In the genomic region with DNA sequence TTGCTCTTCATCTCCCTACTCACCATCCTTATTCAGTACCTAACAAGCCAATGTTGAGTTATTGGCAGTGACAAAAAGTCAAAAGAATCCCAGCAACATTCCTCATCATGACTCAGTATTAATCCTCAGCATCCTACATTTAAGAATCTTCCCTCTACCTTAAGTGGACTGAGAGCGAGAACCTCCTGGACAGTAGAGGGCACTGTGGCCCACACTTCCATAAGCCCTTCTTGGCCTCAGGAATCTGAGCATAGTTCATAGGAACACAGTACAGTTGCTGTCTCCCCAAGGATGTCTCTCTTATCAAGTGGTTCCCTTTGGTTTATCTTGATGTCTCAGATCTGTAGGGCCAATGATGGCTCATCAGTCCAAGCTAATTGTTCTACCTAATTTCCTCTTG, we compare ENCODE assay signal across 20 mouse cellular contexts.
DNase-seq lines count a peak whose midpoint lies in the region; ATAC-seq and TF ChIP-seq lines count a peak whose summit lies in the region.
"Had no signal": no experiment of that assay in that cellular context is flagged by ENCODE, and none has a peak within 500 bp of the region (broad histone marks: within the 10 kb centered on the region; RNA-seq: fewer than 3 reads in every experiment).

No protein-coding gene starts in this region.

- 0 out of 2 replicates have a peak, but pooled peaks have one; percentile 12 for TF ChIP-seq CTCF in hindbrain, postnatal 0 days (IDR thresholded peaks at IDR 0.05; ENCODE audit: low read depth)
- peak; percentile 36; the same call in 1 of the 2 replicates for TF ChIP-seq CTCF in lung, adult 2 months (IDR thresholded peaks at IDR 0.05; ENCODE audit: insufficient read depth, low read length)
- TF ChIP-seq CTCF in ES-Bruce4 (IDR thresholded peaks at IDR 0.05; ENCODE audit: low read depth, low read length): peak; percentile 39
- 0 out of 2 replicates have a peak, but pooled peaks have one; percentile 2 for TF ChIP-seq CTCF in embryonic fibroblast, embryonic 13.5 days (IDR thresholded peaks at IDR 0.05; ENCODE audit: borderline replicate concordance, insufficient read depth, low read length)

- TF ChIP-seq POLR2A in lung, adult 2 months (IDR thresholded peaks at IDR 0.05; ENCODE audit: borderline replicate concordance, extremely low read depth, low read depth, low read length): no peak
- TF ChIP-seq POLR2A in ES-Bruce4 (IDR thresholded peaks at IDR 0.05; ENCODE audit: insufficient read depth, low read length): no peak
- TF ChIP-seq POLR2A in embryonic fibroblast, embryonic 13.5 days (IDR thresholded peaks at IDR 0.05; ENCODE audit: low read depth, low read length): no peak

- H3K36me3 ChIP-seq in hindbrain, postnatal 0 days (ENCODE audit: insufficient read depth, low read length): no peaks in the 10 kb centered on the region
- no peaks in the 10 kb centered on the region for H3K36me3 ChIP-seq in hindbrain, embryonic 13.5 days
- no peaks in the 10 kb centered on the region for H3K36me3 ChIP-seq in ES-Bruce4 (ENCODE audit: control insufficient read depth, insufficient read depth, low read length, poor library complexity, severe bottlenecking)
- H3K36me3 ChIP-seq: embryonic facial prominence, embryonic 10.5 days; forebrain, embryonic 15.5 days; G1E; heart, embryonic 15.5 days; intestine, embryonic 15.5 days; neural tube, embryonic 15.5 days had no signal

- H3K9me3 ChIP-seq in hindbrain, postnatal 0 days (ENCODE audit: low read length): no peaks in the 10 kb centered on the region
- no peaks in the 10 kb centered on the region for H3K9me3 ChIP-seq in hindbrain, embryonic 13.5 days
- no peaks in the 10 kb centered on the region for H3K9me3 ChIP-seq in ES-Bruce4 (replicated peaks; ENCODE audit: control insufficient read depth, insufficient read depth, low read length, poor library complexity, severe bottlenecking)
- H3K9me3 ChIP-seq: embryonic facial prominence, embryonic 10.5 days; forebrain, embryonic 15.5 days; heart, embryonic 15.5 days; intestine, embryonic 15.5 days; neural tube, embryonic 15.5 days had no signal

- no peak for ATAC-seq in hindbrain, postnatal 0 days
- ATAC-seq in hindbrain, embryonic 13.5 days (ENCODE audit: low FRiP score): no peak
- ATAC-seq: forebrain, embryonic 15.5 days; intestine, embryonic 15.5 days had no signal

- H3K4me2 ChIP-seq in hindbrain, postnatal 0 days (ENCODE audit: low read depth, low read length): no peak overlapping the region
- H3K4me2 ChIP-seq in hindbrain, embryonic 13.5 days: no peak overlapping the region
- H3K4me2 ChIP-seq: forebrain, embryonic 15.5 days; heart, embryonic 15.5 days; intestine, embryonic 15.5 days; midbrain, embryonic 11.5 days; neural tube, embryonic 15.5 days had no signal

- no peak overlapping the region for H3K27ac ChIP-seq in hindbrain, postnatal 0 days
- no peak overlapping the region for H3K27ac ChIP-seq in hindbrain, embryonic 13.5 days
- H3K27ac ChIP-seq in ES-Bruce4 (ENCODE audit: insufficient read depth, low read length): no peak overlapping the region
- H3K27ac ChIP-seq in embryonic fibroblast, embryonic 13.5 days (ENCODE audit: insufficient read depth, low read length): no peak overlapping the region
- H3K27ac ChIP-seq: embryonic facial prominence, embryonic 10.5 days; forebrain, embryonic 15.5 days; heart, embryonic 15.5 days; intestine, embryonic 15.5 days; macrophage; neural tube, embryonic 15.5 days had no signal

- 0 out of 2 replicates have a peak, but pooled peaks cover 4% of the 10 kb centered on the region for H3K4me1 ChIP-seq in hindbrain, postnatal 0 days (ENCODE audit: insufficient read depth, low read length)
- H3K4me1 ChIP-seq in hindbrain, embryonic 13.5 days (replicated peaks): peaks cover 13% of the 10 kb centered on the region
- H3K4me1 ChIP-seq in lung, adult 2 months (ENCODE audit: control insufficient read depth, insufficient read depth, low read length): no peaks in the 10 kb centered on the region
- H3K4me1 ChIP-seq in ES-Bruce4 (ENCODE audit: control insufficient read depth, insufficient read depth, low read length): no peaks in the 10 kb centered on the region
- no peaks in the 10 kb centered on the region for H3K4me1 ChIP-seq in embryonic fibroblast, embryonic 13.5 days (ENCODE audit: control insufficient read depth, insufficient read depth, low read length)
- H3K4me1 ChIP-seq: embryonic facial prominence, embryonic 10.5 days had no signal

- H3K27me3 ChIP-seq in hindbrain, postnatal 0 days (ENCODE audit: insufficient read depth, low read length): no peaks in the 10 kb centered on the region
- no peaks in the 10 kb centered on the region for H3K27me3 ChIP-seq in hindbrain, embryonic 13.5 days
- H3K27me3 ChIP-seq in ES-Bruce4 (ENCODE audit: control insufficient read depth, insufficient read depth, low read length, poor library complexity, severe bottlenecking): no peaks in the 10 kb centered on the region
- H3K27me3 ChIP-seq: forebrain, embryonic 15.5 days; heart, embryonic 15.5 days; intestine, embryonic 15.5 days; neural tube, embryonic 15.5 days had no signal

- no peak overlapping the region for H3K9ac ChIP-seq in hindbrain, postnatal 0 days (replicated peaks; ENCODE audit: low read length)
- no peak overlapping the region for H3K9ac ChIP-seq in hindbrain, embryonic 13.5 days
- no peak overlapping the region for H3K9ac ChIP-seq in ES-Bruce4 (ENCODE audit: low read depth, poor library complexity, severe bottlenecking)
- H3K9ac ChIP-seq: forebrain, embryonic 15.5 days; heart, embryonic 15.5 days; intestine, embryonic 15.5 days; neural tube, embryonic 15.5 days had no signal

- no peak overlapping the region for H3K4me3 ChIP-seq in hindbrain, postnatal 0 days (ENCODE audit: low read length)
- no peak overlapping the region for H3K4me3 ChIP-seq in hindbrain, embryonic 13.5 days
- no peak overlapping the region for H3K4me3 ChIP-seq in lung, adult 2 months (replicated peaks; ENCODE audit: extremely low read depth, low read depth, low read length)
- no peak overlapping the region for H3K4me3 ChIP-seq in ES-Bruce4 (ENCODE audit: low read depth, low read length)
- no peak overlapping the region for H3K4me3 ChIP-seq in embryonic fibroblast, embryonic 13.5 days (ENCODE audit: insufficient read depth, low read length)
- H3K4me3 ChIP-seq: embryonic facial prominence, embryonic 10.5 days; erythroblast, embryonic 14.5 days; forebrain, embryonic 15.5 days; heart, embryonic 15.5 days; intestine, embryonic 15.5 days; neural tube, embryonic 15.5 days had no signal

- no peak for TF ChIP-seq EP300 in ES-Bruce4 (IDR thresholded peaks at IDR 0.05; ENCODE audit: insufficient read depth, low read depth, low read length)

- WGBS in hindbrain, postnatal 0 days: 96% methylated on average over 1 of the region's 1 CpGs
- WGBS in hindbrain, embryonic 13.5 days: 95% methylated on average over 1 of the region's 1 CpGs
- WGBS in lung, adult 2 months: 100% methylated on average over 1 of the region's 1 CpGs

- no peak for DNase-seq in hindbrain, postnatal 0 days (ENCODE audit: low spot score)
- no peak for DNase-seq in lung, adult 2 months
- DNase-seq in lung, postnatal 25 days (ENCODE audit: low spot score): no peak
- DNase-seq in neural tube, embryonic 10.5 days (ENCODE audit: extremely low spot score, low spot score): no peak
- DNase-seq: adrenal gland, postnatal 36 days; cerebellum, adult 2 months; right cerebral cortex, postnatal 25 days; thymus, postnatal 36 days had no signal
